Mouse (Mus musculus): Measurements from ENCODE around the gene Fpr-rs4. TPM values are rescaled to one million over a fixed set of nuclear protein-coding genes. Genes with fewer than 3 reads are reported as not detected.
"Not testable (repeated sequence)": the region's sequence is repeated elsewhere in the genome, so short reads cannot be mapped to it uniquely, and the experiment has no call there.

Fpr-rs4 gene
- polyA plus RNA-seq (2015; fragmentation: Nextera tagmentation; extraction: Ambion mirVana): not detected in 2 replicates

- Histone ChIP-seq H3K9ac (no peak within 1 kb of the TSS), H3K4me1 (no peaks in the 10 kb centered on the region)
- WGBS: 67% methylated on average over 2 of the region's 2 CpGs
Measured at GRCm38 (mm10) chr17:18021433-18021832, at the start of gene Fpr-rs4. Gene Fpr-rs4, plus strand, starts transcription at chr17:18021733.

GRCm38 (mm10) chr17:17973443-17973842 is 48.1 kb upstream of the Fpr-rs4 start:
- no peaks in the 10 kb centered on the region for H3K4me1 ChIP-seq
- no peak overlapping the region for H3K27ac ChIP-seq
- H3K4me2 ChIP-seq: no peak overlapping the region
- 13% methylated on average over 1 of the region's 1 CpGs for WGBS
- no peak for ATAC-seq (ENCODE audit: insufficient number of reproducible peaks, low FRiP score, low TSS enrichment, low read depth)
- no peak overlapping the region for H3K9ac ChIP-seq
- no peak overlapping the region for H3K4me3 ChIP-seq
- no peaks in the 10 kb centered on the region for H3K9me3 ChIP-seq
- no peaks in the 10 kb centered on the region for H3K27me3 ChIP-seq
- H3K36me3 ChIP-seq: no peaks in the 10 kb centered on the region

More at GRCm38 (mm10) chr17:18021433-18021832, at the start of gene Fpr-rs4:
- Histone ChIP-seq H3K9me3 (no peaks in the 10 kb centered on the region), H3K4me2 (no peak within 1 kb of the TSS), H3K36me3 (no peaks in the 10 kb centered on the region), H3K27ac (no peak within 1 kb of the TSS), H3K27me3 (no peaks in the 10 kb centered on the region), H3K4me3 (no peak within 1 kb of the TSS)
- ATAC-seq (ENCODE audit: insufficient number of reproducible peaks, low FRiP score, low TSS enrichment, low read depth): no peak

- 69% methylated on average over 2 of the region's 2 CpGs for WGBS
- H3K36me3 ChIP-seq; H3K4me1 ChIP-seq; H3K9ac ChIP-seq; H3K9me3 ChIP-seq; ATAC-seq (ENCODE audit: insufficient number of reproducible peaks, low FRiP score, low TSS enrichment, low read depth); H3K4me2 ChIP-seq; H3K4me3 ChIP-seq; H3K27me3 ChIP-seq; H3K27ac ChIP-seq: not testable (repeated sequence)
Measured at GRCm38 (mm10) chr17:17981232-17981631, 40.3 kb upstream of the Fpr-rs4 start.

GRCm38 (mm10) chr17:18004752-18005151 is 16.8 kb upstream of the Fpr-rs4 start:
- Histone ChIP-seq H3K9ac (no peak overlapping the region), H3K27me3 (no peaks in the 10 kb centered on the region), H3K4me3 (no peak overlapping the region), H3K4me1 (no peaks in the 10 kb centered on the region), H3K9me3 (no peaks in the 10 kb centered on the region), H3K4me2 (no peak overlapping the region), H3K36me3 (no peaks in the 10 kb centered on the region), H3K27ac (no peak overlapping the region)
- WGBS: 92% methylated on average over 1 of the region's 1 CpGs
- ATAC-seq (ENCODE audit: insufficient number of reproducible peaks, low FRiP score, low TSS enrichment, low read depth): no peak

GRCm38 (mm10) chr17:18049124-18049523 is 27.6 kb downstream of the Fpr-rs4 start, which contains the start of gene Vmn2r124:
Gene Vmn2r124, plus strand, starts transcription at chr17:18049424.
- no peak within 1 kb of the TSS for H3K4me2 ChIP-seq
- H3K9ac ChIP-seq: no peak within 1 kb of the TSS
- no peaks in the 10 kb centered on the region for H3K36me3 ChIP-seq
- H3K9me3 ChIP-seq: no peaks in the 10 kb centered on the region
- no peaks in the 10 kb centered on the region for H3K27me3 ChIP-seq
- 52% methylated on average over 2 of the region's 2 CpGs for WGBS
- H3K4me3 ChIP-seq: no peak within 1 kb of the TSS
- H3K4me1 ChIP-seq: no peaks in the 10 kb centered on the region
- H3K27ac ChIP-seq: no peak within 1 kb of the TSS
- no peak for ATAC-seq (ENCODE audit: insufficient number of reproducible peaks, low FRiP score, low TSS enrichment, low read depth)

Other genes starting within 250 kb of the Fpr-rs4 start
- 25.3 and 36.6 TPM in 2 replicates for gene Spaca6, start 194.6 kb upstream of the Fpr-rs4 start, polyA plus RNA-seq (2015; fragmentation: Nextera tagmentation; extraction: Ambion mirVana)
- 1.6 and 2.0 TPM in 2 replicates for gene Has1, start 166.5 kb upstream of the Fpr-rs4 start, polyA plus RNA-seq (2015; fragmentation: Nextera tagmentation; extraction: Ambion mirVana)
- gene Fpr1, start 137.8 kb upstream of the Fpr-rs4 start, polyA plus RNA-seq (2015; fragmentation: Nextera tagmentation; extraction: Ambion mirVana): 0.33 and 0.91 TPM in 2 replicates
- gene Fpr2, start 133.9 kb upstream of the Fpr-rs4 start, polyA plus RNA-seq (2015; fragmentation: Nextera tagmentation; extraction: Ambion mirVana): 0.38 and 0.52 TPM in 2 replicates
- not detected in 2 replicates for gene Fpr3, start 133.9 kb upstream of the Fpr-rs4 start, polyA plus RNA-seq (2015; fragmentation: Nextera tagmentation; extraction: Ambion mirVana)
- not detected in 2 replicates for gene Vmn2r124, start 27.7 kb downstream of the Fpr-rs4 start, polyA plus RNA-seq (2015; fragmentation: Nextera tagmentation; extraction: Ambion mirVana)
- gene Vmn2r91, start 63.3 kb downstream of the Fpr-rs4 start, polyA plus RNA-seq (2015; fragmentation: Nextera tagmentation; extraction: Ambion mirVana): not detected in 2 replicates
- gene Vmn2r92, start 130.2 kb downstream of the Fpr-rs4 start, polyA plus RNA-seq (2015; fragmentation: Nextera tagmentation; extraction: Ambion mirVana): not detected in 2 replicates

All from limb, embryonic 15.5 days (tissue).